Mouse (Mus musculus) kidney, adult 2 months (tissue): ENCODE data around the gene Gm38100.

Source experiments
- CTCF ChIP-seq: fragments of 200-500 bp; conservative IDR thresholded peaks from 2 replicates; pipeline ENCODE4 v1.5.1; 2011; ENCODE audit warnings: low read depth, mild to moderate bottlenecking, control low read depth, low read length, moderate library complexity, mixed read lengths; ENCODE audit not compliant: insufficient read depth, insufficient read length
- POLR2A ChIP-seq: fragments of 200-500 bp; IDR thresholded peaks from one replicate; pipeline ENCODE4 v1.6.1; 2011; ENCODE audit warnings: low read depth, low read length, control low read depth

- TF ChIP-seq POLR2A (no peak), CTCF (no peak)
Observed at GRCm38 (mm10) chr1:175883398-175883797, 36.7 kb upstream of the Gm38100 start.
